Mouse (Mus musculus) right cerebral cortex, postnatal 14 days (tissue): Measurements from ENCODE around the gene Dhrs2.

ENCODE experiments used
- DNase-seq: peaks from one replicate; pipeline ENCODE4 v3.0.0; 2022

The Dhrs2 gene

GRCm38 (mm10) chr14:55253580-55253979 lies 31.8 kb downstream of the Dhrs2 start:
- DNase-seq = no peak

GRCm38 (mm10) chr14:55255443-55255842 lies 33.6 kb downstream of the Dhrs2 start:
- DNase-seq = no peak

- DNase-seq = peak; percentile 61
Measured at GRCm38 (mm10) chr14:55271158-55271557, 49.4 kb downstream of the Dhrs2 start.

- no peak for DNase-seq
Measured at GRCm38 (mm10) chr14:55273023-55273422, 51.2 kb downstream of the Dhrs2 start.

GRCm38 (mm10) chr14:55274810-55275209 lies 53.0 kb downstream of the Dhrs2 start:
- peak; percentile 16 for DNase-seq

- no peak for DNase-seq
Measured at GRCm38 (mm10) chr14:55279322-55280069, 57.7 kb downstream of the Dhrs2 start.
